Mouse (Mus musculus): ENCODE measurements around the gene Samd11.
A peak's percentile ranks its signal among the peaks of the same experiment; 100 is the strongest.

The Samd11 gene

GRCm38 (mm10) chr4:156209963-156210635, 45.4 kb downstream of the Samd11 start:
- no peak for DNase-seq

GRCm38 (mm10) chr4:156208872-156209271, 46.6 kb downstream of the Samd11 start:
- DNase-seq: no peak

- DNase-seq: no peak
Measured at GRCm38 (mm10) chr4:156203413-156204131, 51.9 kb downstream of the Samd11 start.

- DNase-seq: peak; percentile 87
Measured at GRCm38 (mm10) chr4:156203001-156203412, 52.5 kb downstream of the Samd11 start, which contains the start of gene AW011738. Gene AW011738 (plus strand): TSS chr4:156203304.

- DNase-seq: no peak
Measured at GRCm38 (mm10) chr4:156202462-156202893, 53.0 kb downstream of the Samd11 start.

- peak; percentile 69 for DNase-seq
Measured at GRCm38 (mm10) chr4:156200623-156201475, 54.6 kb downstream of the Samd11 start, which contains the start of gene Isg15. Gene Isg15 (minus strand): TSS chr4:156200818.

GRCm38 (mm10) chr4:156197829-156198205, 57.6 kb downstream of the Samd11 start:
- peak; percentile 95 for DNase-seq

GRCm38 (mm10) chr4:156197131-156197828, 58.2 kb downstream of the Samd11 start, which contains the start of gene Agrn:
Gene Agrn (minus strand): TSS chr4:156197488.
- DNase-seq: peak; percentile 67

Data from lung, postnatal 36 days (tissue).